Mouse (Mus musculus) embryo, embryonic 11.5 days (tissue): Measurements from ENCODE around the gene Cwc22.

Experiments used
- DNase-seq: peaks from one replicate; pipeline ENCODE4 v3.0.0-alpha.2; 2012; ENCODE audit warnings: low read depth, low spot score

Gene Cwc22

DNA sequence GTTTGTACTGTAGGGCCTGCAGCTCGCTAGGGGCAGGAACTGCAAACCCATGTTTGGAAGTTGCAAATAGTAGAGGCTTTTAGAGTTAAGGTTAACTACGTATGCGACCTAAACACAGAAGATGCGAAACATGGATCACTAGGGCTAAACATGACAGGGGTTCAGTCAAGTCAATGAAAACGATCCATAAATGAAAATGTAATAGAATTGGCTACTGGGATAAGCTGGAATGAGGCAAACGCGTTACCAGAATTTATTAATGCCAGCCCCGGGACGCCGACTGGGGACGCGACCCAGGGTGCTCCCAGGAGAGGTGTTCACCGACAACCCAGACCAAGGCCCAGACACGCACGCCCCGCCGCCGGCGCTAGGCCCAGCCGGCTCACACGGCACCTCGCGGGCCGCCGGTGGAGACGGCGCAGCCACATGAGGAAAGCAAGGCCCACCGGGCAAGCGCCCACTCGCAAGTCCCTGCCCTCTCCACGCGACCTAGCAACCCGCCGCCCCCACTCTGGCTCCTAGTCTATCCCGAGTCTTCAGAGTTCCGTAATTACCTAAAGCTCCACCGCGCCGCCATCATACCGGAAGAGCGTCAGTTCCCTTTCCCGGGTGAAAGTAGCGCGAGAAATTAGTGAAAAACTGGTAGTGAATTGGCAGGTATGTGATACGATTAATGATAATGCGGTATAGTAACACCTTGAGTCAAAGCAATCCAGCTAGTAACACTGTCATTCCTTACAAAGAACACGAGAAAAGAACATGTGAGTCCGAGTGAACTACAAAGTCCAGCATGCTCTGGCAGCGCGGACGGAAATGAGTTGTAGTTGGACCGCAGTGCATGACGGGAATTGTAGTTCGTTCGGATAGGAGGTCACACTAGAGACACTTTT lies at the start of gene Cwc22:
Cwc22 (minus strand) TSS at position 780 of the 890 bp plus-strand sequence.
- peak; percentile 100 for DNase-seq

DNA sequence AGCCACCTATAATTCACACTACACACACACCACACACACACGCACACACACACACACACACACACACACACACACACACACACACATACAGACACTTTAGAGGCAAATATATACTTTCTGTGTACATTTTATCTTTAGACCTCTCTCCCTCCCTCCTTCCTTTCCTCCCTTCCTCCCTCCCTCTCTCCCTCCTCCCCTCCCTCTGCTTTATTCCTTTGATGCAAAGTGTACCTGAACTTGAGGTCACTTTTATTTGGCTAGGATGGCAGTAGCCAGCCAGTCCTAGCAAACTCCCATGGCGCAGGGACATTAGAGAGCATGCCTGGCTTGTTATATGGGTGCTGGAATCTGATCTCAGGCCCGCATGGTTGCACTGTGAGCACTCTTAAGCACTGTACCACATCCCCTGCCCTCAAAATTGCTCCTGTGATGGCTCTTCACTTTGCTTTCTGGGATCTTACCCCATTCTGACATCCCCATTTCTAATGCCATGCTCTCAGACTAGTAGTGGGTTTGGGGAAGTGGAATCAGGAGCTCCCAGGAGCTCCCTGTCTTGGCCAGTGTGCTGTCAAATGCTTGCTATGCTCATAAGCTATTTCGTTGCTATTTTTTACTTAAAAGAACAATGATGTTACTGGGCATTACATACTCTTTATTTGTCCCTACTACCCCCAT lies 47.7 kb upstream of the Cwc22 start:
- DNase-seq: no peak

DNA sequence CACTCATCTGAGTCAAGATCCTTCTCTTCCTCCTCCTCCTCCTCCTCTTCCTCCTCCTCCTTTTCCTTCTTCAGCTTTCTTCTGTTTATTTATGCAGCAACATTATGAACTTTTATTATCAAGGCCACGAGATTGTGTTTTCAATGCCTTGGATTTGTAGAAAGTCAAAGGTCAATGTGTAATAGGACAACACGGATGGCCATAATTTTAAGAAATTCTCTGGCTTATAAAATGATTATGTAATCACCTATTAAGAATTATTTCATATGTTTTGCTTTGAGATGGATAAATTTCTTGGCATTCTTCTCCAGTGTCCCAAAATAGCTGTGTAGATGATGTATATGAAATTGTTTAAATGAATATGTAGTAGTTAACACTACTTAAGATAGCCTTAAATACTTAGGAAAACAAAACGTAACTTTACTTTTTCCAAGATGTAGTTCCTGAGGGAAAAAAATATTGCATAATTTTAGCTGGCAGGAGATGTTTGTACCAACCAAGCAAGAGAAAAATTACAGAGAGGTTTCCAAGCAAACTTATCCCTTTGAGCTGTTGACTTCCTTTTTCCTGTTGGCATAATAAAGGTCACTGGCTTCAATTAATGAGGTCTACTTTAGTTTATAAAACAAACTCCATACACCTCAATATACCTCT lies 46.9 kb upstream of the Cwc22 start:
- DNase-seq: no peak

- no peak for DNase-seq
These were observed 44.6 kb upstream of the Cwc22 start for GRCm38 (mm10) chr2:77990820-77991219.

GRCm38 (mm10) chr2:77990121-77990520 lies 43.9 kb upstream of the Cwc22 start:
- no peak for DNase-seq

DNA sequence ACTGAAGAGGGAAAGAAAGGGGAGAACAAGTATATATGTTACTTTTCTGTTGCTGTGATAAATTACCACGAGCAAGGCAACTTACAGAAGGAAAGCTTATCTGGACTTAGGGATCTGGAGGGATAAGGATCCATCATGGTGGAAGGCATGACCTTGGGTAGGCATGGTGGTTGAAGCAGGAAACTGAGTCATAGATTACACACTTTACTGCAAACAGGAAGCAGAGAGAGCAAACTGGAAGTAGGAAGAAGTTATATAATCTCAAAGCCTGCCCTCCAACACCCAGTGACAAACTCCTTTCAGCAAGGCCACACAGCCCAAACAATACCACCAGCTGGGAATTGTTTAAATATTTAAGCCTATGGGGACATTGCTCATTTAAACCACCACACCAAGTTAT lies 43.2 kb upstream of the Cwc22 start:
- no peak for DNase-seq

GRCm38 (mm10) chr2:77985991-77986730 lies 40.0 kb upstream of the Cwc22 start:
- DNase-seq: no peak

- no peak for DNase-seq
These were observed 38.0 kb upstream of the Cwc22 start for GRCm38 (mm10) chr2:77984209-77984608.

GRCm38 (mm10) chr2:77981826-77982225 lies 35.7 kb upstream of the Cwc22 start:
- no peak for DNase-seq

DNA sequence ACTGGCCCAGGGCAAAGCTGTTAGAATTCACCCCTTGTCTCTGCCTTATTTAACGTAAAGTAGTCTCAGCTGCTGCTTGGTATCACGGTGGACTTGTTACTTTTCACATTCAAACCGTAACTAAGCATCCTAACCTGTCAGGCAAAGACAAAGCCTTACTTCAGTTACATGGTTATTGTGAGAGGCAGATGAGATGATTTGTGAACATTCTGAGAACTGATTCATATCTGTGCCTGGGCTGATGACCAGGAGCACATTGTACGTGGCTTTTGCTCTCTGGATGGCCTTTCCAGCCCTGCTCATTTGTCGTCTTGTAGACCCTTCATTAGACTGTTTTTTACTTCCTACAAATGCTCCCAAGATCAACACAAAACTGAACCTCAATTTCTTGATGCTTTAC lies 34.5 kb upstream of the Cwc22 start:
- DNase-seq: no peak

DNA sequence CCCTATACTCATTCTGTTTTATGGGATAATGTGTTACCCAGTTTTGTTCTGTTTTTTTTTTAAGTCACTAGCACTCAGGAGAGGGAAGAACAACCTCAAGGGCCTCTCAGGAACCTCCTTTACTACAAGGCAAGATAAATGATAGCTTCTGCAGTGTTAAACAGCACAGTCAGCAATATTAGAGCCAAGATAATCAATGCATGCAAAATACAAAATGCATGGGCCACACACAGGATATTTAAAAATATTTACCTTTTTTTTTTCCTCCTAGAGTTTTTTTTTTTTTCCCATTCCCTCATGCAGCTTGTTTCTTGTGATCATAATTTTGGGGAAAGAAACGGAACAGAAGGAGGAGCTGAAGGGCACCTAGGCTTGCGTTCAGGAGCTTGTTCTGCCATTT lies 33.3 kb upstream of the Cwc22 start:
- DNase-seq: no peak

DNA sequence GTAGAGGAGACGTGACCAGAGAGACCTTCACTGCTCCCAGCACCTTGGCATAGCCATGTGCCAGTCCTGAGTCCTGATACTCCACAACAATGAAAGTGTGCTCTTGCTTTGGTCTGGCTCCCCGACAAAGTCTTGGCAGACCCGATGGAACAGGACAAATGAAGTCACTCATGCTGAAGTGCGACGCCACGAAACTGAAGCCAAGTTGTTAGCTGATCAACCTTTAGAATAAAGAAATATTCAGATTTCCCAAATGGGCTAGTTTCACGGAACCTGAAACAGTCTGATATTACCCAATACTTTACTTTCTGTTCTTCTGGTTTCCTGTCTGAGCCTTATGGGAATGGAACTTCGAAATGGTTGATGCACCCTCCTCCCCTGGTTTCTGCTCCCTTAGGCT lies 32.9 kb upstream of the Cwc22 start:
- no peak for DNase-seq

DNA sequence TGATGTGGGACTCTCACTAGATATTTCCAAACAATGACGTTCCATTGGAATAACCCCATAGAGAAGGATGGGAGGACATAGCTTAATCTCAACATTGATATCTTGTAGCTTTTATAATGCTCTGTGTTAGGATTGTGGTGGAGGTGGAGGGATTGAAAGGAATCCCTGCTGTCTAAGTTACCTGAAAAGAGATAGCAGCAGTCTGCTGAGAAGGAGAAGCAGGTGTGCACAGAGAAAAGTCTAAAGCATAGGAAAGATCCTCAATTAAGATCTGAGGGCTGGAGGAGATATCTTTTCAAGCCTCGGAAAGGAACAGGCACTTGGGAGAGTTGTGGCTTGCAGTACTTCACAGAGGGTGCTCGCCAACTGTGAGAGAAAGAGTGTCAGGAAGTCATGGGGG lies 32.1 kb upstream of the Cwc22 start:
- DNase-seq: no peak

- DNase-seq: no peak
These were observed 30.2 kb upstream of the Cwc22 start for GRCm38 (mm10) chr2:77976321-77976920.

DNA sequence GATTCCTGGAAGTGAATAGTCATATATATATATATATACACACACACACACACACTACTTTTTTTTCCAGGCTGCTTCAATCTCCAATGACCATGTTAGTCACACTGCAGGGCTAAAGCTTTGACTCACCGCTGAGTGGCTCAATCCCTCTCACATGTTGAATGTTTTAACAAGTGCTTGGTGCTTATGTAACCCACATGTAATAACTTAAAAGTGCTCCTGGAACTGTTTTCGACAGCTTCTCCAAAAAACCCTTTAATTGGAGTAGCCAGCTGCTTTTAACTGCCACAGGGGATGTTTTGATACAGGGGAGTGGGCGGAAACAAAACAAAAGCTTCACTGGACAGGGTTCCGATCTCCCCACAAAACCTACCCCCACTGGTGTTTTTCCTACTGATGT lies 29.4 kb upstream of the Cwc22 start:
- peak; percentile 66 for DNase-seq

DNA sequence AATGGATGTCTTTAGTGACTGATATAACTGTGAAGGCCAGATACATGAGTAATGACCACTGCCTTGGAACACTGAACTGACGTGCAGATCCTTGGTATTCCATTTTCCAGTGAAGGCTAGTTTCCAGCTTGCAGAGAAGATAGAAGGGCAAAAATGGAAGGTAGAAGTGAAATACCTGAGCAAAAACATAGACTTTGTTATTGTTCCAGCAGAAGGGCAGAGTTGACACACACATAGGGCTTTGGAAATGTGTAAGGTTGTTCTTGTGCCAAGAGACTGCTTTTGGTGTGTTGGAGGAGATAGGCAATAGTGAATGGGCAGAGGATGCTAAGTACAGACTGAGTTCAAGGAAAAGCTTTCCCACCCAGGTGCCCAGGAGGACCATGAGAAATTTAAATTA lies 28.8 kb upstream of the Cwc22 start:
- DNase-seq: no peak

DNA sequence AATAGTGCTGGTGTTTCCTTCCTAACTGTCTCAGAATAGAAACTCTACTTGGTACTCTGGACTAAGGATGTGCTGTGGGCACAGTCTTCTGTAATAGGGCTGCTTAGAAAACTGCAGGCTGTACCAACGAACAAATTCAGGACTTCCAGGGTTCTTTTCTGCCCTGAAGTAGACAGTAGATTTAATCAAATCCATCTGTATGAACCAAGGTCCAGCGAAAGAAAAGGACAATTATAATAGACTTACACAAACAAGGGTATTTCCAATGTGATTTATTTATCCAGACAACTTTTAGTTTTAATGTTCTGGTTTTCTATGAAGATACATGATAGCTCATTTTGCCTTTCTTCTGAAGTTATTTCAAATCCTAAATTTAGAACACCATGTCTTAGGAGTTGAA lies 28.2 kb upstream of the Cwc22 start:
- DNase-seq: no peak

GRCm38 (mm10) chr2:77973296-77973695 lies 27.1 kb upstream of the Cwc22 start:
- DNase-seq: no peak

GRCm38 (mm10) chr2:77972541-77972940 lies 26.4 kb upstream of the Cwc22 start:
- no peak for DNase-seq

DNA sequence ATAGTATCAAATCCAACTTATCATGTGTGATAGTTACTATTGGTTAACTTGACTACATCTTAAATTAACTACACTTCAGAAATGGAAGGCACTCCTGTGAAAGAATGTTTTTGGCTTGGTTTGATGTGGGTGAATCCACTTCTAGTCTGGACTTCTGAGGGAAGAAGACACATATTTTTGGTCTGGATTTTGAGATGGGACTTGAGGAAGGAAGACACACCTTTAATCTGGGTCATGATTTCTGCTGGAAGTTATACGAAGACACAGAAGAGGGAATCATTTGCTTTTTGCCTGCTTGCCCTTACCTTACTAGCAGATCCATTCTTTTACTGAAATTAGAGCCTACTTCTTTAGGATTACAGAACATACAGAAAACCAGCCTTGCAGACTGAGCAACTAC lies 25.7 kb upstream of the Cwc22 start:
- DNase-seq: no peak

DNA sequence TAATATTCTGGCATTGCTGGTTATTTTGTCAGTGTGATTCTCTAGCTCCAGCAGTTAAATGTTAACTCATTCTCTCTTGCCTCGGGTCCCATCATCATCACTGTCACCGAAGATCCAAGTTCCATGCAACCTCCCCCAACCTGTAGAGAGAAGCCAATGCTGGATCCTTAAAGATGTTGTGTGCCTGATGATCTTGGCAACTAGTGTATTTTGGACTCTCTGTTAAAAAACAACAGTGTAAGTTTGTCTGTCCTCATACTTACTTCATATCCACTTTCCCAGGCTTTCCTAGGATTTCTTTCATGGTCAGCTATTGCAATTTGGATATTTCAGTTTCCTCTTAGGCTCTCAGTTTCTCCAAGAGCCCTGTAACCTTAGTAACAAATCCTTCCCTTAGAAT lies 25.2 kb upstream of the Cwc22 start:
- DNase-seq: no peak
